Mouse (Mus musculus) neural tube, embryonic 15.5 days (tissue): ENCODE measurements at regions not wholly inside any gene's neighbourhood (a gene's known extent, or its start where the extent isn't known, plus 50 kb on each side); places are given as distances from the start of the nearest gene placed in this dataset. TPM values are rescaled to one million over a fixed set of nuclear protein-coding genes. Genes with fewer than 3 reads are reported as not detected.

Experiments used
- ATAC-seq: fragments of 200-750 bp; cut with Nextera tagmentation; 2 replicates; pipeline ENCODE4 v1.8.0; 2017; ENCODE audit warnings: mild to moderate bottlenecking, moderate TSS enrichment, moderate library complexity; ENCODE audit not compliant: low FRiP score
- H3K27ac ChIP-seq: fragments of 300-500 bp; sonication (generic); replicated peaks from 2 replicates; pipeline ENCODE4 v1.5.1; 2015; ENCODE audit warnings: mild to moderate bottlenecking, inconsistent platforms
- H3K27me3 ChIP-seq: fragments of 300-500 bp; sonication (generic); replicated peaks from 2 replicates; pipeline ENCODE4 v1.6.1; 2015; ENCODE audit warnings: inconsistent platforms
- H3K36me3 ChIP-seq: fragments of 300-500 bp; sonication (generic); 2 replicates; pipeline ENCODE4 v1.6.1; 2015; ENCODE audit warnings: inconsistent platforms
- H3K4me1 ChIP-seq: fragments of 300-500 bp; sonication (generic); 2 replicates; pipeline ENCODE4 v1.6.1; 2015; ENCODE audit warnings: inconsistent platforms
- H3K4me2 ChIP-seq: fragments of 300-500 bp; sonication (generic); 2 replicates; pipeline ENCODE4 v1.6.1; 2015; ENCODE audit warnings: inconsistent platforms, mild to moderate bottlenecking, moderate library complexity
- H3K4me3 ChIP-seq: fragments of 300-500 bp; sonication (generic); replicated peaks from 2 replicates; pipeline ENCODE4 v1.5.1; 2015; ENCODE audit warnings: mild to moderate bottlenecking, inconsistent platforms
- H3K9ac ChIP-seq: fragments of 300-500 bp; sonication (generic); replicated peaks from 2 replicates; pipeline ENCODE4 v1.6.1; 2015; ENCODE audit warnings: mild to moderate bottlenecking, inconsistent platforms
- H3K9me3 ChIP-seq: fragments of 300-500 bp; sonication (generic); replicated peaks from 2 replicates; pipeline ENCODE4 v1.6.1; 2016; ENCODE audit warnings: inconsistent platforms
- WGBS: fragments of 180-500 bp; shearing (Covaris S2); methylation state at CpG from one replicate; pipeline ENCODE4 v1.1.7; 2015; ENCODE audit warnings: mixed read lengths; 5-methylcytosine and 5-hydroxymethylcytosine counted together
- microRNA-seq: library from miRNA; unstranded; fragments of <30 nt; microRNA quantifications from one replicate; pipeline ENCODE4, GENCODE M21; 2017

DNA sequence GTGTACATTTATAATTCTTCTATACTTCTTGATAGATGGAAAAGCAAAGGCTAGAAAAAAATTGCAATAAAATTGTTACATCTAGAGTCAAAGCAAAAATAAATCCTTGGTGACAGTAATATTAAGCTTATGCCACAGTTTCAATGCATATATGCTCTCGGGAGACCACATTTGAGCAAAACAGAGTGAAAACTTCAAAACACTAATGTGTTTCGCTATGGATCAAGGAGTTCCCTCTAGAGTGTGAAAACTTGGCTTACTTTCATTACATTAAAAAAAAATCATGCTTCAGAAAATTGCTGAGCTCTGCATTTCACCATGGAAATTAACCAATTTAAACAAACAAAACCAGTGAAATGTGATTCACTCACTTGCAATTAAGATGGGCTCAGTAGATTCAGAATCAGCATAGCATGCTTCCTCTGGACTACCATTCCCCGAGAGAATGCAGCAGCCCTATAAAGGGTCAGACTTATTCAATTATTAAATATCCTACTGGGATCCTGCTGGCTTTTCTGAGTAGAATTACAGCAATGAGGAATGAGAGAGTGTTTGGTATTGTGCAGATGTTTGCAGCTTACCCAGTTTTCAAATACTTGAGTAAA, 888.7 kb upstream of the Slitrk1 start:
- Histone ChIP-seq H3K9me3 (no peaks in the 10 kb centered on the region), H3K36me3 (no peaks in the 10 kb centered on the region), H3K9ac (no peak overlapping the region), H3K27me3 (no peaks in the 10 kb centered on the region), H3K4me1 (0 out of 2 replicates have a peak, but pooled peaks cover 4% of the 10 kb centered on the region), H3K27ac (no peak overlapping the region; the same call in 1 of the 2 replicates), H3K4me3 (no peak overlapping the region), H3K4me2 (no peak overlapping the region)
- ATAC-seq, result no peak
- WGBS, result 52% methylated on average over 3 of the region's 3 CpGs

DNA sequence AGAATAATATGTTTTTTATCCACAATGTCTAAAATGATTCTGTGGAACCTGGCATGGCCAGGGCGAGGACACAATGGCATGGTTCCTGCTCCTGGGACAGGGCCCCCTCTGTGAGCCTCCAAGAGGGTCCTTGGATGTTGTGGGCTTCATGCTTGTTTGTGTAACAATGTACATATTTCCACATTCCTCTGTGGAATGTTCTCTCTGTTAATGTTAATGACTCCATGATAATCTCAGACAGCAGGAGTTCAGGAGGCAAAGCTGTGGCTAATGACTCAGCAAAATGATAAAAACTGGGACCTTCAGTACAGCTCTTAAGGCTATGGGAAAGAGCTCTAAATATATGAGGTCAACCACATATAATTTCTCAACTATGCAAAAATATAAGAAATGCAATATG, 858.3 kb upstream of the Slitrk1 start:
- Histone ChIP-seq H3K27ac (no peak overlapping the region), H3K27me3 (no peaks in the 10 kb centered on the region), H3K4me3 (no peak overlapping the region), H3K4me2 (no peak overlapping the region), H3K9ac (no peak overlapping the region), H3K4me1 (no peaks in the 10 kb centered on the region), H3K36me3 (no peaks in the 10 kb centered on the region), H3K9me3 (no peaks in the 10 kb centered on the region)
- 69% methylated on average over 1 of the region's 1 CpGs for WGBS
- ATAC-seq, result no peak

DNA sequence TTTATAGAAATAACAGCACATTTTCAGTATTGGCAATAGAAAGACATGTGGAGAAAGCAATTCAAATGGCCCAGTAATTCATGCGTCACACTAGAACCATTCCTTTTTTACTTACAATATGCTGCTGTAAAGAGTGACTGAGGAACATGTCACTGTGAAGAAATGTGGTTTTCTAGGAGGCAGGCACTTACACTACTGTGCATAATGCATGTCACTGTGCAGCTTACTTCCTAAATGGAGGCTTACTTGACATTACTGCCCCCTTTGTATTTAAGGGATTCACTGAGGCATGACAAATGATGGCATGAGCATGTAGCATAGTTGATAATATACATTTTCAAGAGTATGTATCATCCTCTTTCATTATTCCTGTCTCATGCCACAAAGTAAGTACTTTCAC, 846.9 kb upstream of the Slitrk1 start:
- no peak overlapping the region for H3K27ac ChIP-seq
- WGBS, result 27% methylated on average over 1 of the region's 1 CpGs
- ATAC-seq, result no peak
- no peaks in the 10 kb centered on the region for H3K9me3 ChIP-seq
- H3K4me3 ChIP-seq, result no peak overlapping the region
- no peaks in the 10 kb centered on the region for H3K4me1 ChIP-seq
- H3K27me3 ChIP-seq, result no peaks in the 10 kb centered on the region
- no peak overlapping the region for H3K9ac ChIP-seq
- H3K4me2 ChIP-seq, result no peak overlapping the region
- H3K36me3 ChIP-seq, result no peaks in the 10 kb centered on the region

Small RNA genes lying in the stretch of these regions (microRNA-seq; reads per million reads assigned to microRNA genes)
- not detected for gene Gm24369
